8 mouse cellular contexts compared by ENCODE assay signal in genomic region chr6:49919089-49919812, GRCm38 (mm10).
DNase-seq lines count a peak whose midpoint lies in the region; ATAC-seq lines count a peak whose summit lies in the region.

No protein-coding gene starts in this region.

- no peak overlapping the region for H3K9ac ChIP-seq in hindbrain, embryonic 13.5 days

- peak; percentile 59 for DNase-seq in heart, adult 11 months
- DNase-seq in heart, adult 8-10 months (ENCODE audit: low spot score): no peak
- peak; percentile 26 for DNase-seq in 416B (ENCODE audit: low read depth)
- DNase-seq in cerebellum, adult 9-11 months: peak; percentile 7
- DNase-seq in left cerebral cortex, postnatal 4 days: peak; percentile 35
- no peak for DNase-seq in ovary, postnatal 36 days (ENCODE audit: low spot score)
- no peak for DNase-seq in thymus, postnatal 10 days (ENCODE audit: low spot score in 2 of 2)

- peaks cover 4% of the 10 kb centered on the region; the same call in 1 of the 2 replicates for H3K4me1 ChIP-seq in hindbrain, embryonic 13.5 days (replicated peaks)

- no peaks in the 10 kb centered on the region for H3K9me3 ChIP-seq in hindbrain, embryonic 13.5 days

- WGBS in hindbrain, embryonic 13.5 days: 36% methylated on average over 7 of the region's 7 CpGs

- H3K27ac ChIP-seq in hindbrain, embryonic 13.5 days: no peak overlapping the region

- H3K4me2 ChIP-seq in hindbrain, embryonic 13.5 days: no peak overlapping the region

- no peaks in the 10 kb centered on the region for H3K27me3 ChIP-seq in hindbrain, embryonic 13.5 days

- intact Hi-C loops in left cerebral cortex, postnatal 4 days (cut with DNase I): loop anchor here (5.0 kb wide), 1 partner anchor 397 kb away; no protein-coding TSS in a partner anchor

- H3K4me3 ChIP-seq in hindbrain, embryonic 13.5 days: no peak overlapping the region

- H3K36me3 ChIP-seq in hindbrain, embryonic 13.5 days: no peaks in the 10 kb centered on the region

- peak; percentile 68; the same call in 1 of the 2 replicates for ATAC-seq in hindbrain, embryonic 13.5 days (ENCODE audit: low FRiP score)

Comparison
In these comparisons a context has a peak if more than half of its experiments do, and no peak if none do; other contexts are left out.
1. DNase-seq: peak in heart, adult 11 months (single experiment), 416B (single experiment), cerebellum, adult 9-11 months (single experiment) and left cerebral cortex, postnatal 4 days (single experiment); none in heart, adult 8-10 months (single experiment), ovary, postnatal 36 days (single experiment) and thymus, postnatal 10 days (0 of 2).